Mouse (Mus musculus) embryo, embryonic 11 days (tissue): Measurements from ENCODE around the gene Phc1.

Source experiments
- DNase-seq: peaks from one replicate; pipeline ENCODE4 v3.0.0-alpha.2; 2015

Gene Phc1

GRCm38 (mm10) chr6:122293796-122294195, 46.6 kb downstream of the Phc1 start:
- no peak for DNase-seq

- no peak for DNase-seq
Observed at GRCm38 (mm10) chr6:122293121-122293520, 47.2 kb downstream of the Phc1 start.

GRCm38 (mm10) chr6:122292184-122292583, 48.2 kb downstream of the Phc1 start:
- no peak for DNase-seq

GRCm38 (mm10) chr6:122291735-122292134, 48.6 kb downstream of the Phc1 start:
- DNase-seq: no peak

GRCm38 (mm10) chr6:122291264-122291663, 49.1 kb downstream of the Phc1 start:
- DNase-seq: no peak

- peak; percentile 42 for DNase-seq
Observed at GRCm38 (mm10) chr6:122290253-122290652, 50.1 kb downstream of the Phc1 start.

- DNase-seq: no peak
Observed at GRCm38 (mm10) chr6:122289313-122289712, 51.0 kb downstream of the Phc1 start.

- DNase-seq: no peak
Observed at GRCm38 (mm10) chr6:122288263-122288662, 52.1 kb downstream of the Phc1 start.

- no peak for DNase-seq
Observed at GRCm38 (mm10) chr6:122284823-122285222, 55.5 kb downstream of the Phc1 start.

GRCm38 (mm10) chr6:122284304-122284703, 56.1 kb downstream of the Phc1 start:
- DNase-seq: no peak

GRCm38 (mm10) chr6:122283429-122283828, 56.9 kb downstream of the Phc1 start:
- no peak for DNase-seq

GRCm38 (mm10) chr6:122282782-122283181, 57.6 kb downstream of the Phc1 start, which contains the start of gene Klrg1:
TSS of gene Klrg1 (minus strand) at chr6:122282882.
- DNase-seq: no peak

- no peak for DNase-seq
Observed at GRCm38 (mm10) chr6:122276565-122276964, 63.8 kb downstream of the Phc1 start.

- DNase-seq: no peak
Observed at GRCm38 (mm10) chr6:122274546-122274945, 65.8 kb downstream of the Phc1 start.

- no peak for DNase-seq
Observed at GRCm38 (mm10) chr6:122270152-122270551, 70.2 kb downstream of the Phc1 start.

- no peak for DNase-seq
Observed at GRCm38 (mm10) chr6:122269170-122269569, 71.2 kb downstream of the Phc1 start.

GRCm38 (mm10) chr6:122268561-122268960, 71.8 kb downstream of the Phc1 start:
- no peak for DNase-seq
